In genomic region chr17:47142276-47142675, GRCm38 (mm10) we compare ENCODE assay signal across 8 mouse cellular contexts.
DNase-seq lines count a peak whose midpoint lies in the region; ATAC-seq and TF ChIP-seq lines count a peak whose summit lies in the region.

No protein-coding gene starts in this region.

- 7% methylated on average over 7 of the region's 7 CpGs for WGBS in heart, embryonic 13.5 days
- WGBS in hindbrain, embryonic 12.5 days, result under 1% methylated on average over 7 of the region's 7 CpGs
- 2% methylated on average over 7 of the region's 7 CpGs for WGBS in midbrain, embryonic 13.5 days

- no peak for DNase-seq in heart, postnatal 36 days
- DNase-seq in ES-E14 (ENCODE audit: low read depth, low spot score), result no peak
- no peak for DNase-seq in spleen, postnatal 36 days (ENCODE audit: low spot score in 2 of 2)
- DNase-seq in urinary bladder, postnatal 36 days (ENCODE audit: low spot score in 2 of 2), result no peak
- no peak for DNase-seq in retina, embryonic 14.5 days (ENCODE audit: low spot score)

- H3K4me2 ChIP-seq in heart, embryonic 13.5 days, result peak overlapping the region; percentile 81
- peak overlapping the region; percentile 79 for H3K4me2 ChIP-seq in hindbrain, embryonic 12.5 days (replicated peaks)
- H3K4me2 ChIP-seq in midbrain, embryonic 13.5 days (replicated peaks), result peak overlapping the region; percentile 77

- intact Hi-C loops in heart, postnatal 36 days (cut with DNase I), result no loop called here

- peak overlapping the region; percentile 95 for H3K9ac ChIP-seq in heart, embryonic 13.5 days
- H3K9ac ChIP-seq in ES-E14 (ENCODE audit: insufficient read depth, low read depth, low read length, poor library complexity, severe bottlenecking), result peak overlapping the region; percentile 69; the same call in 1 of the 2 replicates
- peak overlapping the region; percentile 87 for H3K9ac ChIP-seq in hindbrain, embryonic 12.5 days
- peak overlapping the region; percentile 95 for H3K9ac ChIP-seq in midbrain, embryonic 13.5 days (replicated peaks)

- no peaks in the 10 kb centered on the region for H3K9me3 ChIP-seq in heart, embryonic 13.5 days
- H3K9me3 ChIP-seq in ES-E14 (ENCODE audit: control insufficient read depth, insufficient read depth, low read depth, low read length), result no peaks in the 10 kb centered on the region
- H3K9me3 ChIP-seq in hindbrain, embryonic 12.5 days (replicated peaks), result no peaks in the 10 kb centered on the region
- H3K9me3 ChIP-seq in midbrain, embryonic 13.5 days, result no peaks in the 10 kb centered on the region

- peaks cover 7% of the 10 kb centered on the region; the same call in 1 of the 2 replicates for H3K36me3 ChIP-seq in heart, embryonic 13.5 days
- H3K36me3 ChIP-seq in ES-E14 (ENCODE audit: control insufficient read depth, insufficient read depth, low read length, poor library complexity, severe bottlenecking), result no peaks in the 10 kb centered on the region
- no peaks in the 10 kb centered on the region for H3K36me3 ChIP-seq in hindbrain, embryonic 12.5 days
- H3K36me3 ChIP-seq in midbrain, embryonic 13.5 days, result 0 out of 2 replicates have a peak, but pooled peaks cover 3% of the 10 kb centered on the region

- peaks cover 54% of the 10 kb centered on the region for H3K4me1 ChIP-seq in heart, embryonic 13.5 days
- H3K4me1 ChIP-seq in ES-E14 (ENCODE audit: control insufficient read depth in 2 of 2, insufficient read depth in 2 of 2, low read length in 2 of 2, poor library complexity in 1 of 2), result peaks cover 5 to 30% of the 10 kb centered on the region in 2 experiments
- H3K4me1 ChIP-seq in hindbrain, embryonic 12.5 days, result peaks cover 44% of the 10 kb centered on the region
- peaks cover 52% of the 10 kb centered on the region for H3K4me1 ChIP-seq in midbrain, embryonic 13.5 days (replicated peaks)

- H3K4me3 ChIP-seq in heart, embryonic 13.5 days, result peak overlapping the region; percentile 77
- peak overlapping the region; percentile 79 to 87 for H3K4me3 ChIP-seq in ES-E14 (ENCODE audit: insufficient read depth in 1 of 2, low read depth in 1 of 2, low read length in 2 of 2, poor library complexity in 1 of 2, severe bottlenecking in 1 of 2)
- H3K4me3 ChIP-seq in hindbrain, embryonic 12.5 days, result peak overlapping the region; percentile 65
- H3K4me3 ChIP-seq in midbrain, embryonic 13.5 days (replicated peaks), result peak overlapping the region; percentile 51

- H3K27me3 ChIP-seq in heart, embryonic 13.5 days (replicated peaks), result no peaks in the 10 kb centered on the region
- no peaks in the 10 kb centered on the region; the same call in 1 of the 2 replicates for H3K27me3 ChIP-seq in hindbrain, embryonic 12.5 days
- no peaks in the 10 kb centered on the region for H3K27me3 ChIP-seq in midbrain, embryonic 13.5 days

- in situ Hi-C loops in ES-E14 (cut with MboI; ENCODE audit: low sequenced_read_pairs in 2 of 2, unreplicated experiment in 2 of 2), result no loop called here

- H3K27ac ChIP-seq in heart, embryonic 13.5 days (replicated peaks), result peak overlapping the region; percentile 95
- no peak overlapping the region; the same call in 1 of the 2 replicates for H3K27ac ChIP-seq in ES-E14 (ENCODE audit: insufficient read depth, low read depth, low read length, poor library complexity, severe bottlenecking)
- H3K27ac ChIP-seq in hindbrain, embryonic 12.5 days, result peak overlapping the region; percentile 99
- peak overlapping the region; percentile 100 for H3K27ac ChIP-seq in midbrain, embryonic 13.5 days

- ATAC-seq in heart, embryonic 13.5 days (ENCODE audit: extremely low read depth, insufficient number of reproducible peaks, low FRiP score, low TSS enrichment), result no peak
- ATAC-seq in hindbrain, embryonic 12.5 days (ENCODE audit: low FRiP score), result no peak
- no peak for ATAC-seq in midbrain, embryonic 13.5 days

TF ChIP-seq in ES-E14, 5 proteins besides CTCF, POLR2A, EP300 and RAD21:
- TF ChIP-seq ZNF384 (IDR thresholded peaks at IDR 0.05; ENCODE audit: low read depth, low read length), result no peak
- TF ChIP-seq HCFC1 (IDR thresholded peaks at IDR 0.05; ENCODE audit: borderline replicate concordance, insufficient read depth, low read length), result no peak
- TF ChIP-seq CHD2 (IDR thresholded peaks at IDR 0.05; ENCODE audit: low read depth, low read length), result no peak
- no peak for TF ChIP-seq MAFK (IDR thresholded peaks at IDR 0.05; ENCODE audit: insufficient read depth, low read depth, low read length)
